Mouse (Mus musculus) forebrain, embryonic 14.5 days (tissue): Measurements from ENCODE around the gene Mark3. TPM values are rescaled to one million over a fixed set of nuclear protein-coding genes. Genes with fewer than 3 reads are reported as not detected.

Source experiments
- ATAC-seq: fragments of 200-750 bp; cut with Nextera tagmentation; 2 replicates; pipeline ENCODE4 v1.8.0; 2017; ENCODE audit warnings: mild to moderate bottlenecking, moderate library complexity
- DNase-seq: peaks from one replicate; pipeline ENCODE4 v3.0.0-alpha.2; 2015; ENCODE audit warnings: low spot score
- H3K27ac ChIP-seq: fragments of 300-500 bp; sonication (generic); 2 replicates; pipeline ENCODE4 v1.5.1; 2014; ENCODE audit warnings: low read depth, mild to moderate bottlenecking, control low read depth, low read length, moderate library complexity
- H3K27me3 ChIP-seq: fragments of 300-500 bp; sonication (generic); replicated peaks from 2 replicates; pipeline ENCODE4 v1.6.1; 2014; ENCODE audit warnings: low read length, control low read depth, mixed read lengths; ENCODE audit not compliant: control insufficient read depth, insufficient read depth
- H3K36me3 ChIP-seq: fragments of 300-500 bp; sonication (generic); 2 replicates; pipeline ENCODE4 v1.6.1; 2014; ENCODE audit warnings: low read length, control low read depth; ENCODE audit not compliant: control insufficient read depth, insufficient read depth
- H3K4me1 ChIP-seq: fragments of 300-500 bp; sonication (generic); 2 replicates; pipeline ENCODE4 v1.6.1; 2014; ENCODE audit warnings: antibody characterized with exemption, low read length, control low read depth; ENCODE audit not compliant: control insufficient read depth, insufficient read depth
- H3K4me2 ChIP-seq: fragments of 300-500 bp; sonication (generic); 2 replicates; pipeline ENCODE4 v1.6.1; 2014; ENCODE audit warnings: mild to moderate bottlenecking, control low read depth, low read length
- H3K4me3 ChIP-seq: fragments of 300-500 bp; sonication (generic); 2 replicates; pipeline ENCODE4 v1.5.1; 2014; ENCODE audit warnings: low read depth, low read length, control low read depth
- H3K9ac ChIP-seq: fragments of 300-500 bp; sonication (generic); 2 replicates; pipeline ENCODE4 v1.6.1; 2014; ENCODE audit warnings: mild to moderate bottlenecking, low read length, control low read depth, moderate library complexity
- H3K9me3 ChIP-seq: fragments of 300-500 bp; sonication (generic); replicated peaks from 2 replicates; pipeline ENCODE4 v1.6.1; 2016; ENCODE audit warnings: low read length, control low read depth, mixed read lengths; ENCODE audit not compliant: control insufficient read depth
- WGBS: fragments of 180-500 bp; shearing (Covaris S2); extraction: QIAGEN DNeasy Blood & Tissue Kit; methylation state at CpG from one replicate; pipeline ENCODE4 v1.1.7; 2014; 5-methylcytosine and 5-hydroxymethylcytosine counted together
- polyA plus RNA-seq: library from polyadenylated mRNA; unstranded; fragments of >200 nt; fragmentation: Nextera tagmentation; extraction: Ambion mirVana; gene quantifications from 2 replicates; pipeline ENCODE4 v1.2.1, GENCODE M21; 2014

Mark3 gene
- polyA plus RNA-seq = 56.3 and 58.4 TPM in 2 replicates

DNA sequence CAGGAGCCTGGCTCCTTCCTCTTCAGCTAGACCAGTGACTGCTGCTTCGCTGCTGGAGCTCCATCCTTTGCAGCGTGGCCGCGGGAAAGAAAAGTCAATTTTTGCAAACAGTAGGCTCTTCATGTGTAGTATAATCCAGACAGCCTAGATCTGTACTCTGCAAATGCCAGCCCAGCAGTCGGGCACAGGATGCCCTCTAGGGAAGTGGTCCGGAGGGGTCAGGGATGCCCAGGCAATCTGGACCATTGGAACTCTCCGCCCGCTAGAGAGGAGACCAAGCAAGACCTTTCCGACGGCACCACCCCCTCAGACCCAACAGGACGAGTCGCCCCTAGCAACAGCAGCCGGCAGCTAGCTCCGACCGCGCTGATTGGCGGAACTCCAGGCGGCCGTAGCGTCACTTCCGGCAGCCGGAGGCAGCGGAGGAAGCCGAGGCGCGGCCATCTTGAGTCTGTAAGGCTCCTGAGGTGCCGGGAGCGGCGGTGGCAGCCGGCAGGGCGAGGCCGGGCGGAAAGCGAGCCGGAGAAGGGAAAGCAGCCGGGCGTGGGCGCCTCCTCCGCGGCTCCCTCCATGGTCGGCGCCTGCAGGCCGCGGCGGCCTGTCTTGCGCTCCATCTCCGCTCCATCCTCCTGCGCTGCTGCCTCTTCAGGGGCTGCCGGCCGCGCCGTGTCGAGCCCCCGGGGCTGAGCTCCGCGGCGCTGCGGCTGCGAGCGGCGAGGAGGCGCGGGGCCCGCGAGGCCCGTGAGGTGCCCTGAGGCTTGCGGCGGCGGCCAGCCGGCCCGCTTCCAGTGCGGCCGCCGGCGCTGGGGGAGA is at the start of gene Mark3:
TSS of gene Mark3 (plus strand) at position 450 of the 813 bp plus-strand sequence.
- under 1% methylated on average over 72 of the region's 75 CpGs for WGBS
- H3K36me3 ChIP-seq = no peaks in the 10 kb centered on the region

DNA sequence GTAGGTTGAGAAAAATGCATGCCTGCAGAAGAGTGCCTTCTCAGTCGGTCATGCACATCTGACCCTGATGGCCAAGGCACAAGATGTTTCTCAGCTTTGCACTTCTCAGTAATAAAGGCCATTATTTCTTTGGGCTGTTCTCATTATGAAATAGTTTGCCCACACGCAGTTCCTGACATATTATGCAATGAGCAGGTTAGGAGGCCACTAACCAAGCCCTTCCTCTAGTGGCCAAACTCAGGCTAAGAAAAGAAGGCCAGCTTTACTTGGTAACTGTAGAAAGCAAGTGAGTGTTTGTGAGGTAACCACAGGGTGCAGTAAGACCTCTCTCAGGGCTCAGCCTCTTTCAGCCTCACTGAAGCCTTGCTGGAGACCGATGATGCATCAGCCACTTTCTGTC is 49.4 kb upstream of the Mark3 start:
- Histone ChIP-seq H3K36me3 (no peaks in the 10 kb centered on the region), H3K9ac (no peak overlapping the region), H3K9me3 (no peaks in the 10 kb centered on the region), H3K27me3 (no peaks in the 10 kb centered on the region), H3K27ac (no peak overlapping the region), H3K4me2 (no peak overlapping the region), H3K4me3 (no peak overlapping the region), H3K4me1 (no peaks in the 10 kb centered on the region)
- no peak for ATAC-seq
- WGBS = 86% methylated on average over 3 of the region's 3 CpGs
- DNase-seq = no peak

More for the DNA sequence above, at the start of gene Mark3:
- peak; percentile 98 for DNase-seq
- H3K4me2 ChIP-seq = peak within 1 kb of the TSS; percentile 84
- peak within 1 kb of the TSS; percentile 100 for H3K4me3 ChIP-seq
- H3K9ac ChIP-seq = peak within 1 kb of the TSS; percentile 97
- peak within 1 kb of the TSS; percentile 97 for H3K27ac ChIP-seq
- ATAC-seq = peak; percentile 99
- no peaks in the 10 kb centered on the region for H3K27me3 ChIP-seq
- peaks cover 15% of the 10 kb centered on the region for H3K4me1 ChIP-seq
- H3K9me3 ChIP-seq = no peaks in the 10 kb centered on the region

- Histone ChIP-seq H3K4me3 (no peak overlapping the region), H3K27ac (no peak overlapping the region), H3K36me3 (no peaks in the 10 kb centered on the region), H3K9me3 (no peaks in the 10 kb centered on the region), H3K4me2 (no peak overlapping the region), H3K4me1 (no peaks in the 10 kb centered on the region), H3K9ac (no peak overlapping the region), H3K27me3 (no peaks in the 10 kb centered on the region)
- DNase-seq (no peak), ATAC-seq (no peak)
- 66% methylated on average over 8 of the region's 8 CpGs for WGBS
Observed at GRCm38 (mm10) chr12:111527643-111528281, 46.6 kb upstream of the Mark3 start.

DNA sequence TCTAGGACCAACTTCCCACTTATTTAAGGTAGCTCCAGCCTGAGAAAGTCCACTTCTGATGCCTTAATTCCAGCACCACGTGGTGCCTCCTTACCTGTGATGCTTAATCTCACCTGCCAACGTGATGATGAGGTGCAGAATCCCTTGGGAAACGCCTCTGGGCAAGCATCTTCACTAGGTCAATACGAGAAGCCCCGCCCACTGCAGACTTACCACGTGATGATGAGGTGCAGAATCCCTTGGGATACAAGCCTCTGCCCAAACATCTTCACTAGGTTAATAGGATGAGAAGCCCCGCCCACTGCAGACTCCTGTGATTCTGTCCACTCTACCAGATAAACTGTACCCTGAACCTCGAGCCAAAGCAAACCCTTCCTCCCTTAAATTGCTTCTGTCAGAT is 45.1 kb upstream of the Mark3 start:
- no peak overlapping the region for H3K4me2 ChIP-seq
- DNase-seq (no peak), ATAC-seq (no peak)
- no peaks in the 10 kb centered on the region for H3K36me3 ChIP-seq
- H3K27me3 ChIP-seq = no peaks in the 10 kb centered on the region
- no peak overlapping the region for H3K27ac ChIP-seq
- no peak overlapping the region for H3K9ac ChIP-seq
- 23% methylated on average over 8 of the region's 8 CpGs for WGBS
- H3K9me3 ChIP-seq = no peaks in the 10 kb centered on the region
- H3K4me1 ChIP-seq = no peaks in the 10 kb centered on the region
- H3K4me3 ChIP-seq = no peak overlapping the region

GRCm38 (mm10) chr12:111533096-111533794 is 41.1 kb upstream of the Mark3 start:
- H3K4me3 ChIP-seq = no peak overlapping the region
- no peak overlapping the region for H3K27ac ChIP-seq
- no peaks in the 10 kb centered on the region for H3K36me3 ChIP-seq
- ATAC-seq (no peak), DNase-seq (no peak)
- no peak overlapping the region for H3K4me2 ChIP-seq
- H3K9me3 ChIP-seq = no peaks in the 10 kb centered on the region
- whole genome bisulfite sequencing = 69% methylated on average over 11 of the region's 11 CpGs
- peaks cover 9% of the 10 kb centered on the region; the same call in 1 of the 2 replicates for H3K4me1 ChIP-seq
- H3K9ac ChIP-seq = no peak overlapping the region
- H3K27me3 ChIP-seq = no peaks in the 10 kb centered on the region

DNA sequence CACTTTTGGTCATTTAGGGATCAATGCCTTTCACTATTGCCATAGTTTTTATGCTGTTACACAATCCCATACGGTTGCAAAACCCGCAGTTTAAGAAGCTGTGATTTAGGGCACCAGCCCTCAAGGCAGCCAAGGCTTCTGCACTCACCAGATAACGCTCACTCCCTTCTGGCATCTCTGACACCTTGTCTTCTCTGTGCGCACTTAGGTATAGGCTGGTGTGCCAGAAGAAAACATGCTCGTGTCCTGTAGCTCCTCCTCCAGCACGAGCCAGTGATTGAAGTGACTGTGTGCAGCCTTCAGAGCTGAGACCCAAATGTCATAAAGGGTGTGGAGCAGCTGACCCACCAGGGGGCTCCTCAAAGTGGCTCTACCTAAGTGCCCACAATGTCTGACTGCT is 39.0 kb upstream of the Mark3 start:
- H3K4me3 ChIP-seq = no peak overlapping the region
- H3K9me3 ChIP-seq = no peaks in the 10 kb centered on the region
- no peak overlapping the region for H3K9ac ChIP-seq
- ATAC-seq (no peak), DNase-seq (no peak)
- H3K4me1 ChIP-seq = peaks cover 15% of the 10 kb centered on the region; the same call in 1 of the 2 replicates
- H3K36me3 ChIP-seq = peaks cover 12% of the 10 kb centered on the region
- 75% methylated on average over 6 of the region's 6 CpGs for WGBS
- H3K27me3 ChIP-seq = no peaks in the 10 kb centered on the region
- H3K4me2 ChIP-seq = no peak overlapping the region
- no peak overlapping the region for H3K27ac ChIP-seq

- no peak overlapping the region for H3K4me3 ChIP-seq
- ATAC-seq = no peak
- DNase-seq = no peak
- H3K9me3 ChIP-seq = no peaks in the 10 kb centered on the region
- H3K4me2 ChIP-seq = no peak overlapping the region
- H3K9ac ChIP-seq = no peak overlapping the region
- H3K4me1 ChIP-seq = peaks cover 18% of the 10 kb centered on the region; the same call in 1 of the 2 replicates
- no peaks in the 10 kb centered on the region for H3K27me3 ChIP-seq
- no peak overlapping the region for H3K27ac ChIP-seq
- 90% methylated on average over 5 of the region's 5 CpGs for WGBS
- peaks cover 17% of the 10 kb centered on the region for H3K36me3 ChIP-seq
Observed at GRCm38 (mm10) chr12:111535762-111536161, 38.6 kb upstream of the Mark3 start.

GRCm38 (mm10) chr12:111536746-111537145 is 37.6 kb upstream of the Mark3 start:
- no peak for DNase-seq
- Histone ChIP-seq H3K36me3 (peaks cover 27% of the 10 kb centered on the region), H3K9me3 (no peaks in the 10 kb centered on the region), H3K4me2 (peak overlapping the region; percentile 71), H3K4me1 (peaks cover 18% of the 10 kb centered on the region; the same call in 1 of the 2 replicates), H3K27me3 (no peaks in the 10 kb centered on the region), H3K27ac (no peak overlapping the region), H3K4me3 (peak overlapping the region; percentile 95), H3K9ac (peak overlapping the region; percentile 94)
- 15% methylated on average over 4 of the region's 4 CpGs for WGBS
- ATAC-seq = no peak
